Mouse (Mus musculus): ENCODE measurements around the gene Sh3rf3. TPM values are rescaled to one million over a fixed set of nuclear protein-coding genes. Genes with fewer than 3 reads are reported as not detected.

Gene Sh3rf3
- polyA plus RNA-seq, 2 experiments: not detected

GRCm38 (mm10) chr10:58960193-58960592 lies 147.0 kb downstream of the Sh3rf3 start:
- no peaks in the 10 kb centered on the region for H3K9me3 ChIP-seq (ENCODE audit: control insufficient read depth, low read length)
- H3K4me3 ChIP-seq (ENCODE audit: insufficient read depth in 1 of 2, low read depth in 2 of 2, low read length in 2 of 2): no peak overlapping the region
- no peak overlapping the region for H3K27ac ChIP-seq
- no peak overlapping the region for H3K9ac ChIP-seq (replicated peaks)
- ATAC-seq (ENCODE audit: insufficient read depth) (no peak), DNase-seq (ENCODE audit: low read depth in 3 of 3, low spot score in 3 of 3) (no peak)
- TF ChIP-seq CTCF (IDR thresholded peaks at IDR 0.05; ENCODE audit: low read depth): no peak
- TF ChIP-seq EP300 (IDR thresholded peaks at IDR 0.05; ENCODE audit: low read depth): no peak
- H3K27me3 ChIP-seq (ENCODE audit: control insufficient read depth, insufficient read depth, low read length): no peaks in the 10 kb centered on the region
- H3K36me3 ChIP-seq (replicated peaks; ENCODE audit: control insufficient read depth, insufficient read depth, low read depth): no peaks in the 10 kb centered on the region
- no peak overlapping the region for H3K4me2 ChIP-seq (ENCODE audit: low read depth)
- WGBS (ENCODE audit: insufficient replicate concordance): 50% methylated on average over 4 of the region's 4 CpGs
- H3K4me1 ChIP-seq (replicated peaks; ENCODE audit: control insufficient read depth in 2 of 2, insufficient read depth in 2 of 2, low read length in 1 of 2): no peaks in the 10 kb centered on the region

DNA sequence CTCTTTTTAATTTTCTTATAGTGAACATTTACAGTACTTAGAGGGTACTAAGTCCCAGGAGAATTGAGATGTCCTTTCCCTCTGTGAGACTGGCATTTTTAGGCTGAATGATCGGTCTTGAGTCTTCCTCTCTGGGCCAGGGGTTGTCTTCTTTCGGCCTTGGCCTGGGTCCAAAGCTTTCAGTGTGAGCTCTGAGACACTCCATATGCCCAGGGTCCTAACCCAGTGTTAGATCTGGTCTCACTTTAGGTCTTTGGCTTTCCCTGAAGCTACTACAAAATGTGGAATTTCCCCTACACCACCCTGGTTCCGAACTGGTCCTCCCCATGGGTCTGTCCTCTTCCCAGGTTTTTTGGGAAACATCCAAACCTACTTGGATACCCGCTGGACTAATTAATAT lies 155.1 kb downstream of the Sh3rf3 start:
- H3K9ac ChIP-seq (replicated peaks): no peak overlapping the region
- no peak overlapping the region for H3K4me2 ChIP-seq (ENCODE audit: low read depth)
- H3K27me3 ChIP-seq (ENCODE audit: control insufficient read depth, insufficient read depth, low read length): no peaks in the 10 kb centered on the region
- H3K9me3 ChIP-seq (ENCODE audit: control insufficient read depth, low read length): no peaks in the 10 kb centered on the region
- no peak overlapping the region for H3K4me3 ChIP-seq (ENCODE audit: insufficient read depth in 1 of 2, low read depth in 2 of 2, low read length in 2 of 2)
- H3K4me1 ChIP-seq (replicated peaks; ENCODE audit: control insufficient read depth in 2 of 2, insufficient read depth in 2 of 2, low read length in 1 of 2): no peaks in the 10 kb centered on the region
- TF ChIP-seq EP300 (IDR thresholded peaks at IDR 0.05; ENCODE audit: low read depth): no peak
- TF ChIP-seq CTCF (IDR thresholded peaks at IDR 0.05; ENCODE audit: low read depth): no peak
- no peak for ATAC-seq (ENCODE audit: insufficient read depth)
- no peak overlapping the region for H3K27ac ChIP-seq
- no peaks in the 10 kb centered on the region for H3K36me3 ChIP-seq (replicated peaks; ENCODE audit: control insufficient read depth, insufficient read depth, low read depth)
- no peak for DNase-seq (ENCODE audit: low read depth in 3 of 3, low spot score in 3 of 3)
- WGBS (ENCODE audit: insufficient replicate concordance): 51% methylated on average over 4 of the region's 4 CpGs

- no peak overlapping the region for H3K27ac ChIP-seq
- no peaks in the 10 kb centered on the region for H3K9me3 ChIP-seq (ENCODE audit: control insufficient read depth, low read length)
- H3K27me3 ChIP-seq (ENCODE audit: control insufficient read depth, insufficient read depth, low read length): no peaks in the 10 kb centered on the region
- WGBS (ENCODE audit: insufficient replicate concordance): 72% methylated on average over 5 of the region's 5 CpGs
- H3K9ac ChIP-seq (replicated peaks): no peak overlapping the region
- no peak overlapping the region for H3K4me2 ChIP-seq (ENCODE audit: low read depth)
- no peaks in the 10 kb centered on the region for H3K4me1 ChIP-seq (replicated peaks; ENCODE audit: control insufficient read depth in 2 of 2, insufficient read depth in 2 of 2, low read length in 1 of 2)
- no peak for DNase-seq (ENCODE audit: low read depth in 3 of 3, low spot score in 3 of 3)
- TF ChIP-seq CTCF (IDR thresholded peaks at IDR 0.05; ENCODE audit: low read depth) (no peak), EP300 (IDR thresholded peaks at IDR 0.05; ENCODE audit: low read depth) (no peak)
- no peak overlapping the region for H3K4me3 ChIP-seq (ENCODE audit: insufficient read depth in 1 of 2, low read depth in 2 of 2, low read length in 2 of 2)
- H3K36me3 ChIP-seq (replicated peaks; ENCODE audit: control insufficient read depth, insufficient read depth, low read depth): no peaks in the 10 kb centered on the region
- no peak for ATAC-seq (ENCODE audit: insufficient read depth)
Measured at GRCm38 (mm10) chr10:58969351-58969750, 156.2 kb downstream of the Sh3rf3 start.

DNA sequence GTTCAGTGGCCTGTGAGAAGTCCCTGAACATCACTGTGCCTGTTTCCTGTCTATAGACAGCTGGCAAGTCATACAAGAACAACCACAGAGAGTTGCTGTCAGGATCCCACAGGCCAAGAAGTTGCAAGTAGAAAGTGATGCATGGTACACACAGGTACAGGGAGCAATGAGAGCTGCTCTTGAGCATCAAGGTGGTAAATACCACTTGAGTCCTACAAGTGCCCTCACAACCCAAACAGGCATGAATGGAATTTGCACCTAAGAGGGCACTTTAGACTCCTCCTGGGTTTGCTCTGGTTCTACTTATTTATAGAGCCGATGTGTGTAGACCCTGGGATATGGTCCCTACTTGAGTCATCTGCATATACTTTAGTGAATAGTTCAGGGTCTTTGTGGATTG lies 159.0 kb downstream of the Sh3rf3 start:
- no peak for DNase-seq (ENCODE audit: low read depth in 3 of 3, low spot score in 3 of 3)

DNA sequence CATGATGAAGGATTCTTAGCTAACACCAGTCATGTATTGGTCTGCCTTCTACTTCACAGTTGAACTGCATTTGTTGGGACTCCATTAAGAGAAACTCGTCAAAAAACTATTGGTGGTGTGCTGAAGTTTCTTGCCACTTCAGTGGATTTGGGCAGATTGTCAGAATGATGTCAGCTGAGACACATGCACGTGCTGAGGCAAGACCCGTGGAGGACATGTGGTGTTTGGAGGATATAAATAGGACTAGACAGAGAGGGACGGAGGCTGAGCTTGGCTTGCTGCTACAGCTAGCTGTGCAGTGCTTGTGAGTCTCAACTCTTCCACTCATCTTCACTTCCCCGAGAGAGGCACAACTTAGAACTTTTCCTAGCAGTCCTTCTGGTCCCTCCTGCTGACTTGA lies 161.0 kb downstream of the Sh3rf3 start:
- Histone ChIP-seq H3K27ac (no peak overlapping the region), H3K4me1 (replicated peaks; ENCODE audit: control insufficient read depth in 2 of 2, insufficient read depth in 2 of 2, low read length in 1 of 2) (no peaks in the 10 kb centered on the region), H3K9ac (replicated peaks) (no peak overlapping the region), H3K36me3 (replicated peaks; ENCODE audit: control insufficient read depth, insufficient read depth, low read depth) (no peaks in the 10 kb centered on the region), H3K4me3 (ENCODE audit: insufficient read depth in 1 of 2, low read depth in 2 of 2, low read length in 2 of 2) (no peak overlapping the region), H3K9me3 (ENCODE audit: control insufficient read depth, low read length) (no peaks in the 10 kb centered on the region), H3K27me3 (ENCODE audit: control insufficient read depth, insufficient read depth, low read length) (no peaks in the 10 kb centered on the region), H3K4me2 (ENCODE audit: low read depth) (no peak overlapping the region)
- WGBS (ENCODE audit: insufficient replicate concordance): 44% methylated on average over 5 of the region's 5 CpGs
- DNase-seq (ENCODE audit: low read depth in 3 of 3, low spot score in 3 of 3) (no peak), ATAC-seq (ENCODE audit: insufficient read depth) (no peak)
- TF ChIP-seq CTCF (IDR thresholded peaks at IDR 0.05; ENCODE audit: low read depth): no peak
- TF ChIP-seq EP300 (IDR thresholded peaks at IDR 0.05; ENCODE audit: low read depth): no peak

More for the DNA sequence above, 159.0 kb downstream of the Sh3rf3 start:
- Histone ChIP-seq H3K9me3 (ENCODE audit: control insufficient read depth, low read length) (no peaks in the 10 kb centered on the region), H3K4me3 (ENCODE audit: insufficient read depth in 1 of 2, low read depth in 2 of 2, low read length in 2 of 2) (no peak overlapping the region), H3K4me2 (ENCODE audit: low read depth) (no peak overlapping the region), H3K27me3 (ENCODE audit: control insufficient read depth, insufficient read depth, low read length) (no peaks in the 10 kb centered on the region), H3K36me3 (replicated peaks; ENCODE audit: control insufficient read depth, insufficient read depth, low read depth) (no peaks in the 10 kb centered on the region), H3K27ac (no peak overlapping the region), H3K9ac (replicated peaks) (no peak overlapping the region), H3K4me1 (replicated peaks; ENCODE audit: control insufficient read depth in 2 of 2, insufficient read depth in 2 of 2, low read length in 1 of 2) (no peaks in the 10 kb centered on the region)
- TF ChIP-seq EP300 (IDR thresholded peaks at IDR 0.05; ENCODE audit: low read depth) (no peak), CTCF (IDR thresholded peaks at IDR 0.05; ENCODE audit: low read depth) (no peak)
- ATAC-seq (ENCODE audit: insufficient read depth): no peak
- WGBS (ENCODE audit: insufficient replicate concordance): 83% methylated on average over 1 of the region's 1 CpGs

Measured in liver, embryonic 14.5 days (tissue).